Mouse (Mus musculus) T-cell, adult 2 months (primary cell): ENCODE data around the gene Hdac11.
A peak's percentile ranks its signal among the peaks of the same experiment; 100 is the strongest.

Source experiments
- DNase-seq: peaks from one replicate; pipeline ENCODE4 v3.0.0; 2022; ENCODE audit warnings: low spot score

Hdac11 gene

DNA sequence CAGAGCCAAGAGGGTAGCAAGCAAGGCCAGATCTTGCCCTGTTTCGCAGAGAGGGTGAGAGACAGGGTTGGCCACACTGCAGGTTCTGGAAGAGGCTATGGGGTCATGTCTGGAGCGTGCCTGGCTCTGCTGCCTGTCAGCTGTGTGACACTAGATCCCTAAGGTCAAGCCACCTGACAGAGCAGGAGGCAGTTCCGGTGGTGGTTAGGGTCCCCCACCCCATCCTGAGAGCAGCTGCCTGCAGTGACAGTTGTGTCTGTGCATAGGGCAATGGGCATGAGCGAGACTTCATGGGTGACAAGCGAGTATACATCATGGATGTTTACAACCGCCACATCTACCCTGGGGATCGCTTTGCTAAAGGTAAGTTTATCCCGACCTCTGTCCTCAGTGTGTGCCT lies 12.7 kb downstream of the Hdac11 start:
- DNase-seq, result no peak

- DNase-seq, result no peak
These were observed 15.0 kb downstream of the Hdac11 start for GRCm38 (mm10) chr6:91171396-91171895.

DNA sequence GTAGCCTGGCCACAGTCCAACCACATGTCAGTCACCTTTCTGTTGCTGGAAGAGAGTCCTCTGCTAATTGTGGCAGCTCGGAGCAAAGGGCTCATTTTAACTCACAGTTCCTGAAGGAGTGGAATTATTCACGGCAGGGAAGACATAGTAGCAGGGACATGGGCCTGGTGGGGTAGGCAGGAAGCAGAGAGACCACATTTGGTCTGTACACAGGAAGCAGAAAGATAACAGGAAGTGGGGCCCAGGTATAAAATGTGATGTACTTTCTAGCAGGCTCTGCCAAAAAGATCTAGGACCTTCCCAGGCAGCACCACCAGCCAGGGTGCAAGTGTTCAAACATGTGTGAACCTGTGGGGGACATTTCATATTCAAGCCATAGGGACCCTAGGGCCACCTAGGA lies 15.9 kb downstream of the Hdac11 start:
- no peak for DNase-seq

DNA sequence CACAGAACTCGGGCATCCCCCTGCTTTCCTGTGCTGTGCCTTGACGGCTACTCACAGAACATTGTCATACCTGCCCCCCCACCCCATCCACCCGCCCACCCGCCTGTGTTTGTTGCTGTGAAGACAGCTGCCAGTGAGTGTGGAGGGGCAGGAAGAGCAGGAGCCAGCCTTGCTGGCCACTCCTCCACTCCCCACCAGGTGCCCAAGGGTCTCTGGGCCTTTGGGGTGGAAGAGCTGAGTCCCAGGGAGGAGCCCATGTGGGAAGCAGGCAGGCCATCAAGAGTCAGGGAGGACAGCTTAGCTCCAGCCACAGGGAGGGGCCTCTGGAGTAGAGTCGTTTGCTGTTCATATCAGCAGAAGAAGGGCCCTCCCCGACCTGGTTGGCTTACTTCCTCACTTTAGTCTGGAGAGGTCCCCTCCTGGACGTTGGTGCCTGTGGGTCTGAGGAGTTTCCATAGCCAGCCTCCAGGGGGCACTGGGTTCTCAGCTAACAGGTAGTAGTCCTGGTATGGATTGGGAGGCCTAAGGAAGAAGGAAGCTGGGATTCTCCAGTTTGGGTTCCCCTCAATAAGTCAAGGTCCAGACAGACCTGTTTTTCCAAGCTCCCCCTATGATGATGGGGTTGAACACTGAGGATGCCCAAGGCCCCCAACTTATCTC lies 16.9 kb downstream of the Hdac11 start:
- no peak for DNase-seq

- no peak for DNase-seq
These were observed 17.7 kb downstream of the Hdac11 start for GRCm38 (mm10) chr6:91174211-91174610.

DNA sequence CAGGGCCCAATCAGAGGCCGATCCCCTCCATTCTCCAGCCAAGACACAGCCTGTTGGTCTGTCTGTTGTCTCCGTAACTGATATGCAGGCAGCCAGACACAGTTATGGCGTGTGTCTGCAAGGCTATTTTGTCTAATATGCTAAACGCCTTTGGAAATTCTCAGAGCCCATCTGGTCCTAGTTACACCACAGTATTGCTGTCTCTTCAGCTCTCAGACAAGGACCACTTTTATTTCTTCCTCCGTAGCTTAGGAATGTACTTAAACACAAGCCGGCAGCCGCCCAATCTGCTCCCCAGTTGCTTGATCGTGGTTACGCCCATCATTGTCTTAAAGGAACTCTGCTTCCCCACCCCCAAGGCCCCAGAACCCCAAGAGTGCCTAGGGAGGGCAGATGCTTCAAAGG lies 24.3 kb downstream of the Hdac11 start:
- DNase-seq, result no peak

DNA sequence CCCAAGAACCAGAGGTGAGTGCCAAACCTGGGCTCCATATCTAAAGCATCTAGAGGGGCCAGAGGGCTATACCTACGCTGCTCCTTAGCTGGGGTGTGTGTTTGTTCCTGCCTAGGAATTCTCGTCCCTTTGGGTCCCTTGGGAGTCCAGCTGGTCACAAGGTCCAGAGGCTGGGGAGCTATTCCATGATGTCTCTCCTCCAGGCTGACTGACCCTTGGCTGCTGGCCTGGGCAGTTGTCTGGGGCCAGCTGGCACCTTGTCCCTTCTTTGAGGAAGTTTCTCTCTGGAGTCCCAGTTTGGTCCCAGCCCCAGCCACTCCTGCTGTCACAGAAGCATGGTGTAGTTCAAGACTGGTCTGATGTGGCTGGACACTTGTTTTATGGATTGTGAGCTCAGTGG lies 24.9 kb downstream of the Hdac11 start:
- no peak for DNase-seq

DNA sequence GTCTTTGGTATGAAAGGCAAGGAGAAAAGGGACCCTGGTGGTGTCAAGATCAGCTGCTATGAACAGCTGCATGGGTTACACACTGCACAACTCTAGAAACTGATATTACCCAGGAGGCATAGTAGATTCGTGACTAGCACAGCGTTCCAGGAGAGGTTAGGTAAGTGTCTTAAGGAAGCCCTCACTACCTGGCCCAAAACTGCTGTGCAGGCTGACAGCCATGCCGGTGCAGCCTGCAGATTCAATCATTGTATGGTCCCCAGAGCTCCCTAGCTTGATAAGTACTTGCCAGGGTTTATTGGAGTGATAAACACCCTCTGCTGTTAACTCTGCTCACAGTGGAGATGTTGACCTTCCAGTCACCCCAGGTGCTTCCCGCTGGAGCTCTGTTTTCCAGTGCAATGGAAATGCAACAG lies 25.6 kb downstream of the Hdac11 start:
- DNase-seq, result no peak

- DNase-seq, result no peak
These were observed 26.6 kb downstream of the Hdac11 start for GRCm38 (mm10) chr6:91183041-91183440.

- DNase-seq, result no peak
These were observed 27.5 kb downstream of the Hdac11 start for GRCm38 (mm10) chr6:91183980-91184379.

DNA sequence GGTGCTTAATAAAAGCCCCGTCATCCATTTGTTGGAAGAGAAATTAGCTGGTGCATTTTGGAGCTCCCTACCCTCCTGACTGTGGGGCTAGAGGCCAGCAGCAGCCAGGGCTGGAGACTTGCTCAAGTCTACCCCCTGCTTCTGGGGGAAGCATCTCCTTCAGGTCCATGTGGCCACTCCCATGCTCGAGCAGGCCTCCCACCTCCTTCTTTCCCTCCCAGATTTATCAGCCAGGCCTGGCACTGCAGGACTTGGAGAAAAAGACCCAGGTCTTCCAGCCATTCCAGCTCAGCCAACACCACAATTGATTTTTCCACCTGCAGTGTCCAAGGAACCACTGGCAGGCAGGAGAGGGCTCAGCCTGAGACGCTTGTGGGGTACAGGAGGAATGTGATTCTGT lies 28.3 kb downstream of the Hdac11 start:
- no peak for DNase-seq

GRCm38 (mm10) chr6:91185502-91185901 lies 29.0 kb downstream of the Hdac11 start:
- no peak for DNase-seq

- peak; percentile 26 for DNase-seq
These were observed 29.9 kb downstream of the Hdac11 start for GRCm38 (mm10) chr6:91186161-91186931.

DNA sequence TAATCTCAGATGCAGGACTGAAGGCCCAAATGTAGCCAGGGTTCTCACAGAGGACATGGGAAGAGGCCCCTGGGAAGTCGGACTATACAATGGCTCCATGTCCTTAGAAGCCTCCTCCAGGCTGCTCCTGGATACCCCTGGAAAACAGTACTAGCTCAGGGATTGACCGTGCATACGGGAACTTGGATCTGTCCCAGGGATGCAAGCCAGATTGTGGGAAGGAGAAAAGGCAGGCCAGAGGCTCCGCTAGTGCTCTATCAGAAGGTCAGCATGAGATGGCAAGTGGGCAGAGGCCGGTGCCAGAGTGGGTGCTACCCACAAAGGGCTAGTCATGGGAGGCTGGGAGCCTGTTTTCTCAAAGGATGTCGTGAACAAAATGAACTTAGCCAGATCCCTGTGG lies 30.5 kb downstream of the Hdac11 start:
- DNase-seq, result no peak

DNA sequence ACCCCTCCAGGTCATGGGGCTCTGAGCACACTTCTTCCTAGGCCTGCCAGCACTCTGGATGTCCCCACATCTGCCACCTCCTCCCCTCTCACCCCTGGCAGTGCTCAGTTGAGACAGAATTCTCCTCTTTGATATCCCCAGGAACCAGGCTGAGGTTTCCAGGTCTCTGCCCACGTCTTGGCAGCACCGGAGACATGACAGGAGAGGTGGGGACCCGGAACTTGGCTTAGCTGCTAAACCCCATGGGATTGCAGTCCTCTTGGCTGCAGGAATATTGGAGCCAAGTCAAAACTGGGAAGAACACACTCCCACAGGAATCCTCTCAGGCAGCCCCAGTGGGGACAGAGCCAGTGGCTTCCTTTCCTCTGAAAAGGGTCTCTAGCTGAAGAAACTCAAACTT lies 31.4 kb downstream of the Hdac11 start:
- no peak for DNase-seq

DNA sequence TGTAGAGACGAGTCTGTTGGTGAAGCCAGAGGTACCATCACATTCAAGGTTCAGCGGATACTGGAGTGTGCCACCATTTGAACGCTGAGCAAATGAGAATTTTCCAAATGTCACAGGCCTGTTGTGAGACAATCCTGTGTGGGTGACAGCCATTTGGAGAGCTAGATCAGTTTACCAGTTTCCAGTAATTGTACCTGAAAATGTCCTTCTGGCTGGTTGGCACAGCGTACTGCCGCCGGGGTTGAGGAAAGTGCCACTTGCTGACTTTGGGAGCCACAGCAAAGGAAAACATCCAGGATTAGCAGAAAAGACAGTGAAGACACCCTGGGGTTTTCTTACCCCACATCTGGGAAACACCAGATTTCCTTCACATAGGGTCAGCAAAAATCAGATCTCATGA lies 33.5 kb downstream of the Hdac11 start:
- no peak for DNase-seq

DNA sequence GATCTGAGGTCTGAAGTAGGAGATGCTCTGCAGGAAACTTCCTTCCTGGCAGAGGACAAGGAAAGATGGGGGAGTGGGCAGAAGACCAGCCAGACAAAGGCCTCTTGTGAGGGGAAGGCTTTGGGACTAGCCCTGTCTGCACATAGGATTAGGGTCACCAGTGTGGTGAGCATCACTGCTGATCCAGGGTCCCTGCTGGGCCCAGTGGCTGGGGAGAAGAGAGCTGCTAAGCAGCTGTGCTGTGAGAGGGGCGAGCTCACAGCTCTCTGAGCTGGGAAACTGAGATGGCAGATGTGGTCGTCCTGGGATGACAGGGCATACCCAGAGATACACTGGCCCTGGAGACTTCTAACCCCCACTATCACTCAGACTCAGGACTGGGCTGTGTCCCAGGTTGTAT lies 35.0 kb downstream of the Hdac11 start:
- no peak for DNase-seq

- DNase-seq, result no peak
These were observed 36.0 kb downstream of the Hdac11 start for GRCm38 (mm10) chr6:91192421-91192820.

DNA sequence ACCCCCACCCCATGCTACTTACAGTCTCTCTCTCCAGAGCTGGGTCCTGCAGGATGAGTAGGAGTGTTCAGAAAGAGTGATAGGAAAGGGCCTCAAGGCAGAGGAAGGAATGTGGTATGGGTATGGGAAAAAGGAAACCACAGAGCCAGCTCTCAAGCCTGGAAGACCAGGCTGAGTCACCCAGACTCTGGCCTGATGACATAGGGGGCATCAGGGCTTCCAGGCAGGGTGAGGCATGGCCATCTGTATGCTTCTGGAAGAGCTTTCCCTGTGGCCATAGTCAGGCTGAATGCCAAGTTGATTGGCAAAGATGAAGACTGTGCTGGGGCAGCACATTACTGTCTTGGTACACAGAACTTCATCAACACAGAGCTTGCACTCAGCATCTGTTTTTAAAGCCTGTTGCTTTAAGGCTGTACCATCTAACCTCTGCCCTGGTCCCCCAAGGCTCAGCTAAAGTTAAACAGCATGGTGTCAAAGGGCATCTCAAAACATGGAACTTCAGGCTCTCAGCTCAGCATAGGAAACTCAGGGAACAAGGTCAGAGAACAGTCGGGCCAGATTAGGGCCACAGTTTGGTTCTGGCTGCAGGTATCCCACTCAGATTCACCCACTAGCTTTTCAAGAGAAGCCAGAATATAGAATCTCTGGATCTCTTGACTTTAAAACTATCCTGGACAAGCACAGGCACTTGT lies 36.5 kb downstream of the Hdac11 start:
- no peak for DNase-seq

DNA sequence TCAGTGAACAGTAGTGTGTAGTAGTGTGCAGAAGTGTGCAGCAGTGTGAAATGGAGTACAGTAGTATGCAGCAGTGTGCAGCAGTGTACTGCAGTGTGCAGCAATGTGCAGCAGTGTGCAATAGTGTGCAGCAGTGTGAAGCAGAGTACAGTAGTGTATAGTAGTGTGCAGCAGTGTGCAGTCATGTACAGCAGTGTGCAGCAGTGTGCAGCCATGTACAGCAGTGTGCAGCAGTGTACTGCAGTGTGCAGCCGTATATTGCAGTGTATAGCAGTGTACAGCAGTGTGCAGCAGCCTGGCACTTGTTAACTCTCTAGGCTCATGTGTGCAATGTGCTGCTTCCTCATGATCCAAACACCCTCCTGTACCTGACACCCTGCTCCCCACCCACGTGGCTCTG lies 42.0 kb downstream of the Hdac11 start:
- DNase-seq, result no peak

GRCm38 (mm10) chr6:91200429-91201188 lies 44.1 kb downstream of the Hdac11 start:
- DNase-seq, result no peak

GRCm38 (mm10) chr6:91201881-91202341 lies 45.4 kb downstream of the Hdac11 start:
- DNase-seq, result no peak
